Mouse (Mus musculus) heart, adult 10 weeks (tissue): ENCODE measurements around the gene Tmem184c. TPM values are rescaled to one million over a fixed set of nuclear protein-coding genes. Genes with fewer than 3 reads are reported as not detected.

Source experiments
- polyA plus RNA-seq: library from polyadenylated mRNA; stranded (reverse); fragments of 350-450 nt; fragmentation: Illumina TruSeq; extraction: RNeasy Lipid Tissue Mini Kit (QIAGEN cat#74804); gene quantifications from one replicate; pipeline ENCODE4 v1.2.3, GENCODE M21; 2014; ENCODE audit warnings: low read depth, low replicate concordance

Gene Tmem184c
- 18.6 TPM for polyA plus RNA-seq

GRCm38 (mm10) chr8:77610374-77610969 is at the start of gene Tmem184c:
Tmem184c (minus strand) TSS chr8:77610698.

GRCm38 (mm10) chr8:77549121-77549706 is 61.3 kb downstream of the Tmem184c start, which contains the start of gene Prmt9:
Prmt9 (plus strand) TSS chr8:77549397.

Other genes with a start within 250 kb of the Tmem184c start
- gene Arhgap10, start 92.7 kb downstream of the Tmem184c start, polyA plus RNA-seq = 36.5 TPM
- 11.4 TPM for gene Prmt9, start 61.3 kb downstream of the Tmem184c start, polyA plus RNA-seq
- 35.9 TPM for gene Ednra, start 113.8 kb upstream of the Tmem184c start, polyA plus RNA-seq